ENCODE assay signal across 17 mouse cellular contexts in the genomic region with DNA sequence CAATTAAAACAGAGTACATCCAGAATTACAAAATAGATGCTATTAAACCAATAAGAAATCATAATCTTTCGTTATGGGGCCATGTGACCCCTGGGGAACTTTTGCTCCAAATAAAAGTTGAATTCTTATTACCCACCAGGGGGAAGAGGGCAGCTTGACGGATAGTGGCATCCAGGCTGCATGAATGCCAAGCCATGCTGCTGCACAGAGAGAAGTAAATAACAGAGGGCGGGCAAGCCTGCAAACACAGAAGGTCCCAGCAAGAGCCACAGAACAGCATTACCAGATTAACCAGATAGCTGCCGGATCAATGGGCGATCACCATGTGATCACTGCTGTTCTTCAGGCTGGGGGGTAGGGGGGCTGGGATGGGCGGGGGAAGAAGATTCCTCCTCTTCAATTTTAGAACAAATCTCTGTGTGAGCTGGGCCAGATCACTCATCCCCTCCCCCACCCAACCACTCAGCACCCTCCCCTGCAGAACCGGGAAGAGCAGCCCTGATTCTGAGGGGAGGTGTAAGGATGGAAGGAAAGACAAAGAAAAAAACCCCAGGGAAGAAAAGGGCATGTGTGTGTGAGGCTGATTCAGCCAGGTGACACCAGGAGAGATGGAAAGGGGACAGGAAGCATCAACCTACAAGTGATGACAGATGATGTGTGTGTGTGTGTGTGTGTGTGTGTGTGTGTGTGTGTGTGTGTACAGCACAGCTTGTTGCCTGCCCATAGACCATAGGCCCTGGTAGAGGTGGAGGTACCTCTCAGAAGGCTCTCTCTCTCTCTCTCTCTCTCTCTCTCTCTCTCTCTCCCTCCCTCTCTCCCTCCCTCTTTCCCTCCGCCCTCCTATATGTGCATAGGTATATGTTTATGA. TPM values are rescaled to one million over a fixed set of nuclear protein-coding genes. Genes with fewer than 3 reads are reported as not detected.
A peak's percentile ranks its signal among the peaks of the same experiment; 100 is the strongest.
DNase-seq lines count a peak whose midpoint lies in the region; ATAC-seq lines count a peak whose summit lies in the region.
"Had no signal": no experiment of that assay in that cellular context is flagged by ENCODE, and none has a peak within 500 bp of the region (broad histone marks: within the 10 kb centered on the region; RNA-seq: fewer than 3 reads in every experiment).

No protein-coding gene starts in this region.

- H3K9ac ChIP-seq in forebrain, embryonic 13.5 days = no peak overlapping the region
- no peak overlapping the region for H3K9ac ChIP-seq in hindbrain, embryonic 15.5 days
- H3K9ac ChIP-seq in midbrain, embryonic 16.5 days (ENCODE audit: low read depth, low read length) = no peak overlapping the region
- H3K9ac ChIP-seq in intestine, embryonic 16.5 days (ENCODE audit: low read depth, low read length) = no peak overlapping the region
- H3K9ac ChIP-seq: embryonic facial prominence, embryonic 15.5 days; kidney, embryonic 15.5 days; limb, embryonic 13.5 days; liver, embryonic 15.5 days had no signal

- no peaks in the 10 kb centered on the region for H3K27me3 ChIP-seq in forebrain, embryonic 13.5 days
- no peaks in the 10 kb centered on the region for H3K27me3 ChIP-seq in hindbrain, embryonic 15.5 days
- H3K27me3 ChIP-seq in midbrain, embryonic 16.5 days (ENCODE audit: control insufficient read depth, insufficient read depth, low read depth, low read length) = no peaks in the 10 kb centered on the region
- no peaks in the 10 kb centered on the region for H3K27me3 ChIP-seq in intestine, embryonic 16.5 days (replicated peaks; ENCODE audit: control insufficient read depth, insufficient read depth, low read length)
- H3K27me3 ChIP-seq: CH12.LX; embryonic facial prominence, embryonic 15.5 days; kidney, embryonic 15.5 days; limb, embryonic 13.5 days; liver, embryonic 15.5 days had no signal

- H3K4me1 ChIP-seq in forebrain, embryonic 13.5 days = peaks cover 15% of the 10 kb centered on the region
- peaks cover 18% of the 10 kb centered on the region for H3K4me1 ChIP-seq in hindbrain, embryonic 15.5 days (replicated peaks)
- H3K4me1 ChIP-seq in midbrain, embryonic 16.5 days (ENCODE audit: control insufficient read depth, insufficient read depth, low read length) = peaks cover 10% of the 10 kb centered on the region
- no peaks in the 10 kb centered on the region for H3K4me1 ChIP-seq in intestine, embryonic 16.5 days (ENCODE audit: control insufficient read depth, insufficient read depth, low read length)
- H3K4me1 ChIP-seq: liver, embryonic 15.5 days had no signal

- 0 out of 2 replicates have a peak, but pooled peaks cover 4% of the 10 kb centered on the region for H3K9me3 ChIP-seq in forebrain, embryonic 13.5 days (replicated peaks)
- H3K9me3 ChIP-seq in hindbrain, embryonic 15.5 days = no peaks in the 10 kb centered on the region
- H3K9me3 ChIP-seq in midbrain, embryonic 16.5 days (replicated peaks; ENCODE audit: control insufficient read depth, low read length, poor library complexity, severe bottlenecking) = peaks cover 4% of the 10 kb centered on the region; the same call in 1 of the 2 replicates
- H3K9me3 ChIP-seq in intestine, embryonic 16.5 days (ENCODE audit: control insufficient read depth, low read length) = no peaks in the 10 kb centered on the region
- H3K9me3 ChIP-seq: embryonic facial prominence, embryonic 15.5 days; kidney, embryonic 15.5 days; liver, embryonic 15.5 days had no signal

- no peak overlapping the region for H3K27ac ChIP-seq in forebrain, embryonic 13.5 days
- H3K27ac ChIP-seq in hindbrain, embryonic 15.5 days (replicated peaks) = no peak overlapping the region
- no peak overlapping the region for H3K27ac ChIP-seq in midbrain, embryonic 16.5 days (ENCODE audit: low read length)
- no peak overlapping the region for H3K27ac ChIP-seq in intestine, embryonic 16.5 days (ENCODE audit: low read length)
- H3K27ac ChIP-seq: embryonic facial prominence, embryonic 15.5 days; kidney, embryonic 15.5 days; limb, embryonic 13.5 days; liver, embryonic 15.5 days had no signal

- H3K4me2 ChIP-seq in forebrain, embryonic 13.5 days = peak overlapping the region; percentile 17; the same call in 1 of the 2 replicates
- H3K4me2 ChIP-seq in hindbrain, embryonic 15.5 days = no peak overlapping the region
- no peak overlapping the region for H3K4me2 ChIP-seq in midbrain, embryonic 16.5 days (ENCODE audit: low read length)
- H3K4me2 ChIP-seq in intestine, embryonic 16.5 days (ENCODE audit: low read depth, low read length) = no peak overlapping the region
- H3K4me2 ChIP-seq: embryonic facial prominence, embryonic 15.5 days; kidney, embryonic 15.5 days; limb, embryonic 13.5 days; liver, embryonic 15.5 days had no signal

- H3K4me3 ChIP-seq in forebrain, embryonic 13.5 days = no peak overlapping the region
- H3K4me3 ChIP-seq in hindbrain, embryonic 15.5 days = no peak overlapping the region
- H3K4me3 ChIP-seq in midbrain, embryonic 16.5 days (ENCODE audit: low read depth, low read length) = no peak overlapping the region
- no peak overlapping the region for H3K4me3 ChIP-seq in intestine, embryonic 16.5 days (ENCODE audit: low read length)
- H3K4me3 ChIP-seq: embryonic facial prominence, embryonic 15.5 days; kidney, embryonic 15.5 days; limb, embryonic 13.5 days; liver, embryonic 15.5 days had no signal

- ATAC-seq in forebrain, embryonic 13.5 days = peak; percentile 41
- ATAC-seq in hindbrain, embryonic 15.5 days (ENCODE audit: low FRiP score, low read depth) = peak; percentile 52; the same call in 1 of the 2 replicates
- ATAC-seq in midbrain, embryonic 16.5 days = peak; percentile 25; the same call in 1 of the 2 replicates
- no peak for ATAC-seq in intestine, embryonic 16.5 days
- no peak for ATAC-seq in cerebellum, adult (ENCODE audit: insufficient number of reproducible peaks, low FRiP score, low TSS enrichment)

- WGBS in forebrain, embryonic 13.5 days = 12% methylated on average over 8 of the region's 8 CpGs
- WGBS in hindbrain, embryonic 15.5 days = 26% methylated on average over 8 of the region's 8 CpGs
- 24% methylated on average over 8 of the region's 8 CpGs for WGBS in midbrain, embryonic 16.5 days
- 41% methylated on average over 8 of the region's 8 CpGs for whole genome bisulfite sequencing in intestine, embryonic 16.5 days

- no peaks in the 10 kb centered on the region for H3K36me3 ChIP-seq in forebrain, embryonic 13.5 days (ENCODE audit: poor library complexity, severe bottlenecking)
- H3K36me3 ChIP-seq in hindbrain, embryonic 15.5 days = no peaks in the 10 kb centered on the region
- H3K36me3 ChIP-seq in midbrain, embryonic 16.5 days (ENCODE audit: control insufficient read depth, insufficient read depth, low read length) = no peaks in the 10 kb centered on the region
- H3K36me3 ChIP-seq in intestine, embryonic 16.5 days (ENCODE audit: control insufficient read depth, insufficient read depth, low read length) = no peaks in the 10 kb centered on the region
- H3K36me3 ChIP-seq: embryonic facial prominence, embryonic 15.5 days; kidney, embryonic 15.5 days; liver, embryonic 15.5 days had no signal

- peak; percentile 32 to 50 for DNase-seq in cerebellum, postnatal 14 days
- DNase-seq in cerebellum, postnatal 36 days = no peak
- no peak for DNase-seq in yolk sac, embryonic 10.5 days (ENCODE audit: low spot score)
- DNase-seq: adrenal gland, postnatal 25 days; gastrocnemius, postnatal 25 days; lung, postnatal 10 days; thymus, postnatal 36 days had no signal

RNA-seq across cellular contexts. Expression of gene Lrrc18, which starts 9.2 kb away (rescaled TPM):
- 0.25 TPM in 1 of 2 replicates, not detected in the other for polyA plus RNA-seq in forebrain, embryonic 13.5 days (2015; fragmentation: Nextera tagmentation; extraction: Ambion mirVana)
- polyA plus RNA-seq in hindbrain, embryonic 15.5 days (2015; fragmentation: Nextera tagmentation; extraction: Ambion mirVana) = 0.13 and 0.53 TPM in 2 replicates
- polyA plus RNA-seq in midbrain, embryonic 16.5 days (2015; fragmentation: Nextera tagmentation; extraction: Ambion mirVana) = 0.51 and 0.58 TPM in 2 replicates
- polyA plus RNA-seq in intestine, embryonic 16.5 days (2015; fragmentation: Nextera tagmentation; extraction: Ambion mirVana) = 0.11 and 0.13 TPM in 2 replicates

Comparison
In these comparisons a context has a peak if more than half of its experiments do, and no peak if none do; other contexts are left out.
1. DNase-seq: peak in cerebellum, postnatal 14 days (2 of 2); none in cerebellum, postnatal 36 days (0 of 2) and yolk sac, embryonic 10.5 days (single experiment).
2. ATAC-seq: peak in forebrain, embryonic 13.5 days (single experiment), hindbrain, embryonic 15.5 days (single experiment) and midbrain, embryonic 16.5 days (single experiment); none in intestine, embryonic 16.5 days (single experiment) and cerebellum, adult (single experiment).